Mouse (Mus musculus): Measurements from ENCODE around the gene Cope. TPM values are rescaled to one million over a fixed set of nuclear protein-coding genes. Genes with fewer than 3 reads are reported as not detected.

Cope gene
- polyA plus RNA-seq, 1 experiment from 2014 or later, result 366 TPM

DNA sequence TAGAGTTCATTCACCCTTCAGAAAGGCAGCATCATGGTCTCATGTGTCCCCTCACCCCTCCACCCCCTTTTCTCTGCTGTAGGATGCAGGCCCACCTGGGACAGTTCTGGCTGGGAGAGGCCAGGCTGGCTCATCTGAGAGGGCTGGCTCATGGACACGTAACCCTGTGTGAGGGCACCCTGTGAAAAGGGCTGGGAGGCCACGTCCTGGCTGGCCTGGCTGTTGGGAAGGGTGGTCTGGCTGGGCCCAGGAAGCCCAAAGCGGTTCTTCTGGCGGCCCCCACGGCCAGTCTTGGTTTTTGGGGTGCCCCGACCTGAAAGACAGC lies 30.5 kb downstream of the Cope start:
- H3K9me3 ChIP-seq (ENCODE audit: control insufficient read depth, low read length), result no peaks in the 10 kb centered on the region
- no peak overlapping the region for H3K9ac ChIP-seq (ENCODE audit: low read length)
- H3K4me3 ChIP-seq (ENCODE audit: low read depth, low read length), result no peak overlapping the region
- no peaks in the 10 kb centered on the region for H3K27me3 ChIP-seq (ENCODE audit: control insufficient read depth, insufficient read depth, low read length)
- H3K27ac ChIP-seq (replicated peaks), result no peak overlapping the region
- no peak overlapping the region for H3K4me2 ChIP-seq (replicated peaks; ENCODE audit: low read depth)
- H3K36me3 ChIP-seq (ENCODE audit: control insufficient read depth, insufficient read depth, low read length), result peaks cover 48% of the 10 kb centered on the region
- TF ChIP-seq CTCF (IDR thresholded peaks at IDR 0.05; ENCODE audit: low read depth) (no peak), EP300 (optimal IDR thresholded peaks at IDR 0.05) (no peak)
- ATAC-seq (ENCODE audit: low FRiP score, low TSS enrichment) (no peak), DNase-seq (ENCODE audit: low spot score) (no peak)
- 95% methylated on average over 6 of the region's 6 CpGs for WGBS
- no peaks in the 10 kb centered on the region for H3K4me1 ChIP-seq (replicated peaks; ENCODE audit: control insufficient read depth, insufficient read depth)

DNA sequence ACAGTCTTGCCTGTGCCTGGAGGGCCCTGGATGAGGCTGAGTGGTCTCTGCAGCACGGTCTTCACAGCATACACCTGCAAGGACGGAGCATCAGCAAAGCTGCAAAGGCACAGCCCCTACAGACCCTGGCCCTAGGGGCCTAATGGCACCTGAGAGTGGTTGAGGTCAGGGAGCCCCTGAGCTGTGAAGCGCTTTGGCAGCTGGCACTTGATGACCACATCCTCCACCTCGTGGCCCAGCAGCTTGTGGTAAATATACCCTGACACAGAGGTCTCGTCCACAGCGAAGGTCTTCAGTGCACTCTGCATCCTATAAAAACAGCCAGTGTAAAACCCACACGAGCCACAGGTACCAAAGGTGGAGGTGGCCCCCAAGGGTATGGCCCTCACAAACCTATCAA lies 36.6 kb downstream of the Cope start:
- Histone ChIP-seq H3K4me1 (replicated peaks; ENCODE audit: control insufficient read depth, insufficient read depth) (no peaks in the 10 kb centered on the region), H3K27ac (replicated peaks) (no peak overlapping the region), H3K4me3 (ENCODE audit: low read depth, low read length) (no peak overlapping the region), H3K9me3 (ENCODE audit: control insufficient read depth, low read length) (no peaks in the 10 kb centered on the region), H3K27me3 (ENCODE audit: control insufficient read depth, insufficient read depth, low read length) (no peaks in the 10 kb centered on the region), H3K4me2 (replicated peaks; ENCODE audit: low read depth) (no peak overlapping the region), H3K9ac (ENCODE audit: low read length) (no peak overlapping the region), H3K36me3 (ENCODE audit: control insufficient read depth, insufficient read depth, low read length) (peaks cover 72% of the 10 kb centered on the region)
- no peak for TF ChIP-seq CTCF (IDR thresholded peaks at IDR 0.05; ENCODE audit: low read depth)
- TF ChIP-seq EP300 (optimal IDR thresholded peaks at IDR 0.05), result no peak
- WGBS, result 86% methylated on average over 7 of the region's 7 CpGs
- ATAC-seq (ENCODE audit: low FRiP score, low TSS enrichment), result no peak
- no peak for DNase-seq (ENCODE audit: low spot score)

DNA sequence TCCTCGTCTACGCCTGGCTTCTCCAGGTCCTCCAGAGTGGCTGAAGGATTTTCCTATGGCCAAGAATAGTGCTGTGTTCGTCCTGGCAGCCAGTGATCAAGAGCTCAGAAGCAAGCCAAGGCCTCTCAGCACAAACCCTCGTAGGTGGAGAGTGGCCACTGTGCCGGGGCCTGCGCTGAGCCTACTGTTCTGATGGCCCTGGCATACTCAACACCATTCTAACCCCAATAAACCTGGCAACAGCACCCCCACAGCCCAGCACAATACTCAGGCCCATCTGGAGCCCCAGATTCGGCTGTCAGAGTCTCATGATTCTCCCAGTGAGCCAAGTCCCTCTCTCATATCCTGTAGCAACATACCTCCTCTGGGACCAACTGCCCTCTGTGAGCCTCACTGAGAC lies 38.3 kb downstream of the Cope start:
- WGBS, result 92% methylated on average over 7 of the region's 7 CpGs
- no peaks in the 10 kb centered on the region for H3K9me3 ChIP-seq (ENCODE audit: control insufficient read depth, low read length)
- peaks cover 61% of the 10 kb centered on the region for H3K36me3 ChIP-seq (ENCODE audit: control insufficient read depth, insufficient read depth, low read length)
- no peak for TF ChIP-seq EP300 (optimal IDR thresholded peaks at IDR 0.05)
- TF ChIP-seq CTCF (IDR thresholded peaks at IDR 0.05; ENCODE audit: low read depth), result no peak
- no peak overlapping the region for H3K9ac ChIP-seq (ENCODE audit: low read length)
- no peak for ATAC-seq (ENCODE audit: low FRiP score, low TSS enrichment)
- no peaks in the 10 kb centered on the region for H3K27me3 ChIP-seq (ENCODE audit: control insufficient read depth, insufficient read depth, low read length)
- DNase-seq (ENCODE audit: low spot score), result no peak
- no peak overlapping the region for H3K4me2 ChIP-seq (replicated peaks; ENCODE audit: low read depth)
- no peaks in the 10 kb centered on the region for H3K4me1 ChIP-seq (replicated peaks; ENCODE audit: control insufficient read depth, insufficient read depth)
- H3K4me3 ChIP-seq (ENCODE audit: low read depth, low read length), result no peak overlapping the region
- no peak overlapping the region for H3K27ac ChIP-seq (replicated peaks)

DNA sequence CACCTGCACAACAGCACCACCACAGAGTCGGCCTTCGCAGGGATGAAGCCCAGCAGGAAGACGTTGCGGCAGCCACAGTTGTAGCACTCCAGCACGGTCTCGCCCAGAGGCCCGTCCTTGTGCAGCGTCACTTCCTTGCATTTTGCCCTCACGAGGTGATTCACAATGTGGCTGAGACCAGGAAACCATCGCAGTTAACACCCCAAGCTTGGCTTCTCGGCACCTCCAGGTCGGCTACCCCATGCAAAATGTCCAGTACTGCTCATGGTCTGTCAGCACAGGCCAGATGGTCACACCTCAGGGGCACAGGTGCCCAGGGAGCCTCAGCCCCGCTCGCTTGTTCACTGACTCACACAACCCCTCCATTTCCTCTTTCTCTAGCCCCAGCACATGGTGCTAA lies 39.7 kb downstream of the Cope start:
- H3K27me3 ChIP-seq (ENCODE audit: control insufficient read depth, insufficient read depth, low read length), result no peaks in the 10 kb centered on the region
- TF ChIP-seq EP300 (optimal IDR thresholded peaks at IDR 0.05) (no peak), CTCF (IDR thresholded peaks at IDR 0.05; ENCODE audit: low read depth) (no peak)
- WGBS, result 87% methylated on average over 14 of the region's 14 CpGs
- H3K9ac ChIP-seq (ENCODE audit: low read length), result no peak overlapping the region
- H3K9me3 ChIP-seq (ENCODE audit: control insufficient read depth, low read length), result no peaks in the 10 kb centered on the region
- no peaks in the 10 kb centered on the region for H3K4me1 ChIP-seq (replicated peaks; ENCODE audit: control insufficient read depth, insufficient read depth)
- DNase-seq (ENCODE audit: low spot score), result no peak
- peaks cover 49% of the 10 kb centered on the region for H3K36me3 ChIP-seq (ENCODE audit: control insufficient read depth, insufficient read depth, low read length)
- no peak overlapping the region for H3K27ac ChIP-seq (replicated peaks)
- no peak overlapping the region for H3K4me3 ChIP-seq (ENCODE audit: low read depth, low read length)
- no peak overlapping the region for H3K4me2 ChIP-seq (replicated peaks; ENCODE audit: low read depth)
- ATAC-seq (ENCODE audit: low FRiP score, low TSS enrichment), result no peak

DNA sequence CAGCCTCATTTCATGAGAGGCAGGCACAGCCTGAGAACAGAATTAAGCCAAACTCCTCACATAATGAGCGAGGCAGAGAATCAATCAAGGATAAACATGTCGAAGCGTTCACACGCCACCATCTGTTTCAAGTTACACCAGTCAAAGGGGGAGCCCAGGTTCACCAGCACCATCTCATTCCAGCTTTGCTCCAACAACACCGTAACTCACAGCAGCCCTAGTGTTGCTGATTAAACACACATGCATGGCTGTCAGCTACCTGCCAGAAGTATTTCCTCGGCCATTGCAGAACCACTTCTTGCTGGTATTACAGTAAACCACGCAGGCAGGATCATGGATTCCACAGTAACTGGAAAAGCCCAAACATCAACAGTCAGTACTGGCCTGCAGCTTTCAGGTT lies 40.8 kb downstream of the Cope start:
- no peak for ATAC-seq (ENCODE audit: low FRiP score, low TSS enrichment)
- 72% methylated on average over 7 of the region's 7 CpGs for WGBS
- TF ChIP-seq EP300 (optimal IDR thresholded peaks at IDR 0.05) (no peak), CTCF (IDR thresholded peaks at IDR 0.05; ENCODE audit: low read depth) (no peak)

DNA sequence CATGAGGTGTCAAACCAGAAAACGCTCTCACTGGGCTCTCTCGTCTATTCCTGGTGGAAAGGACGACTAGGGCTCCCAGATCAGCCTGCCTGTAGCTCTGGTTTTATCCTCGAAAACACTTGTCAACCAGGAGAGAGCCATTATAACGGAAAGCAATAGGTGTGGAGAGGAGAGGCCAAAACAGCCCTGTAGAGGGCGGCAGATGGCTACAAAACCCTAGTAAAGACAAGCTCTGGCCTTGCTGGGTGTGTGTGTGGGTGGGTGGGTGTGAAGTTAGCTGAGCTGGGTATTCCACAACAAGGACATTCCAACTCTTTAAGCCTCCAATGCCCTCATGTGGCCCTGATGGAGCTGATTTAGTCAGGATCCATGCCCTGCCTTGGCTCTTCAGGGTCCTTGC lies 41.4 kb downstream of the Cope start:
- Histone ChIP-seq H3K27me3 (ENCODE audit: control insufficient read depth, insufficient read depth, low read length) (no peaks in the 10 kb centered on the region), H3K9ac (ENCODE audit: low read length) (no peak overlapping the region), H3K4me3 (ENCODE audit: low read depth, low read length) (no peak overlapping the region), H3K4me2 (replicated peaks; ENCODE audit: low read depth) (no peak overlapping the region), H3K36me3 (ENCODE audit: control insufficient read depth, insufficient read depth, low read length) (peaks cover 33% of the 10 kb centered on the region), H3K27ac (replicated peaks) (no peak overlapping the region), H3K4me1 (replicated peaks; ENCODE audit: control insufficient read depth, insufficient read depth) (no peaks in the 10 kb centered on the region), H3K9me3 (ENCODE audit: control insufficient read depth, low read length) (no peaks in the 10 kb centered on the region)
- DNase-seq (ENCODE audit: low spot score) (peak; percentile 61), ATAC-seq (ENCODE audit: low FRiP score, low TSS enrichment) (no peak)
- TF ChIP-seq EP300 (optimal IDR thresholded peaks at IDR 0.05) (no peak), CTCF (IDR thresholded peaks at IDR 0.05; ENCODE audit: low read depth) (peak; percentile 77)
- WGBS, result 54% methylated on average over 6 of the region's 6 CpGs

More for the DNA sequence above, 40.8 kb downstream of the Cope start:
- H3K4me1 ChIP-seq (replicated peaks; ENCODE audit: control insufficient read depth, insufficient read depth), result no peaks in the 10 kb centered on the region
- no peak overlapping the region for H3K4me3 ChIP-seq (ENCODE audit: low read depth, low read length)
- H3K27me3 ChIP-seq (ENCODE audit: control insufficient read depth, insufficient read depth, low read length), result no peaks in the 10 kb centered on the region
- no peak overlapping the region for H3K4me2 ChIP-seq (replicated peaks; ENCODE audit: low read depth)
- H3K27ac ChIP-seq (replicated peaks), result no peak overlapping the region
- peaks cover 38% of the 10 kb centered on the region for H3K36me3 ChIP-seq (ENCODE audit: control insufficient read depth, insufficient read depth, low read length)
- H3K9ac ChIP-seq (ENCODE audit: low read length), result no peak overlapping the region
- no peak for DNase-seq (ENCODE audit: low spot score)
- H3K9me3 ChIP-seq (ENCODE audit: control insufficient read depth, low read length), result no peaks in the 10 kb centered on the region
